Mouse (Mus musculus): ENCODE measurements at regions not wholly inside any gene's neighbourhood (a gene's known extent, or its start where the extent isn't known, plus 50 kb on each side); places are given as distances from the start of the nearest gene placed in this dataset.
A peak's percentile ranks its signal among the peaks of the same experiment; 100 is the strongest.

- no peak for TF ChIP-seq CTCF (IDR thresholded peaks at IDR 0.05; ENCODE audit: extremely low read depth, insufficient read depth, low read length)
- Histone ChIP-seq H3K4me3 (ENCODE audit: insufficient read depth, low read length) (no peak overlapping the region), H3K4me1 (ENCODE audit: control insufficient read depth, insufficient read depth, low read length) (no peaks in the 10 kb centered on the region), H3K27ac (ENCODE audit: insufficient read depth, low read length) (no peak overlapping the region)
Measured at GRCm38 (mm10) chr11:85966207-85966606, 80.0 kb downstream of the Tbx4 start.

GRCm38 (mm10) chr11:85970287-85970686, 84.1 kb downstream of the Tbx4 start:
- no peak overlapping the region for H3K27ac ChIP-seq (ENCODE audit: insufficient read depth, low read length)
- H3K4me1 ChIP-seq (ENCODE audit: control insufficient read depth, insufficient read depth, low read length), result no peaks in the 10 kb centered on the region
- H3K4me3 ChIP-seq (ENCODE audit: insufficient read depth, low read length), result no peak overlapping the region
- TF ChIP-seq CTCF (IDR thresholded peaks at IDR 0.05; ENCODE audit: extremely low read depth, insufficient read depth, low read length), result no peak
- no peak for TF ChIP-seq POLR2A (IDR thresholded peaks at IDR 0.05; ENCODE audit: extremely low read depth, insufficient read depth, low read length)

- H3K4me1 ChIP-seq (ENCODE audit: control insufficient read depth, insufficient read depth, low read length), result no peaks in the 10 kb centered on the region
- TF ChIP-seq POLR2A (IDR thresholded peaks at IDR 0.05; ENCODE audit: extremely low read depth, insufficient read depth, low read length) (no peak), CTCF (IDR thresholded peaks at IDR 0.05; ENCODE audit: extremely low read depth, insufficient read depth, low read length) (peak; percentile 84)
- H3K27ac ChIP-seq (ENCODE audit: insufficient read depth, low read length), result no peak overlapping the region
- no peak overlapping the region; the same call in 1 of the 2 replicates for H3K4me3 ChIP-seq (ENCODE audit: insufficient read depth, low read length)
Measured at GRCm38 (mm10) chr11:85972385-85972784, 86.2 kb downstream of the Tbx4 start.

GRCm38 (mm10) chr11:85973736-85974135, 87.5 kb downstream of the Tbx4 start:
- no peaks in the 10 kb centered on the region for H3K4me1 ChIP-seq (ENCODE audit: control insufficient read depth, insufficient read depth, low read length)
- H3K27ac ChIP-seq (ENCODE audit: insufficient read depth, low read length), result no peak overlapping the region
- H3K4me3 ChIP-seq (ENCODE audit: insufficient read depth, low read length), result no peak overlapping the region
- TF ChIP-seq CTCF (IDR thresholded peaks at IDR 0.05; ENCODE audit: extremely low read depth, insufficient read depth, low read length), result no peak

- Histone ChIP-seq H3K4me3 (ENCODE audit: insufficient read depth, low read length) (no peak overlapping the region), H3K4me1 (ENCODE audit: control insufficient read depth, insufficient read depth, low read length) (no peaks in the 10 kb centered on the region), H3K27ac (ENCODE audit: insufficient read depth, low read length) (no peak overlapping the region)
- TF ChIP-seq CTCF (IDR thresholded peaks at IDR 0.05; ENCODE audit: extremely low read depth, insufficient read depth, low read length) (no peak), POLR2A (IDR thresholded peaks at IDR 0.05; ENCODE audit: extremely low read depth, insufficient read depth, low read length) (no peak)
Measured at GRCm38 (mm10) chr11:85976693-85977434, 90.6 kb downstream of the Tbx4 start.

- TF ChIP-seq CTCF (IDR thresholded peaks at IDR 0.05; ENCODE audit: extremely low read depth, insufficient read depth, low read length), result no peak
- TF ChIP-seq POLR2A (IDR thresholded peaks at IDR 0.05; ENCODE audit: extremely low read depth, insufficient read depth, low read length), result no peak
- H3K4me3 ChIP-seq (ENCODE audit: insufficient read depth, low read length), result no peak overlapping the region
- H3K4me1 ChIP-seq (ENCODE audit: control insufficient read depth, insufficient read depth, low read length), result no peaks in the 10 kb centered on the region
- H3K27ac ChIP-seq (ENCODE audit: insufficient read depth, low read length), result no peak overlapping the region
Measured at GRCm38 (mm10) chr11:85980388-85980787, 94.2 kb downstream of the Tbx4 start.

GRCm38 (mm10) chr11:85981561-85981960, 95.3 kb downstream of the Tbx4 start:
- H3K4me1 ChIP-seq (ENCODE audit: control insufficient read depth, insufficient read depth, low read length), result no peaks in the 10 kb centered on the region
- H3K27ac ChIP-seq (ENCODE audit: insufficient read depth, low read length), result no peak overlapping the region
- TF ChIP-seq CTCF (IDR thresholded peaks at IDR 0.05; ENCODE audit: extremely low read depth, insufficient read depth, low read length) (no peak), POLR2A (IDR thresholded peaks at IDR 0.05; ENCODE audit: extremely low read depth, insufficient read depth, low read length) (no peak)

GRCm38 (mm10) chr11:85986338-85986737, 100.1 kb downstream of the Tbx4 start:
- TF ChIP-seq POLR2A (IDR thresholded peaks at IDR 0.05; ENCODE audit: extremely low read depth, insufficient read depth, low read length) (no peak), CTCF (IDR thresholded peaks at IDR 0.05; ENCODE audit: extremely low read depth, insufficient read depth, low read length) (no peak)

More at GRCm38 (mm10) chr11:85981561-85981960, 95.3 kb downstream of the Tbx4 start:
- H3K4me3 ChIP-seq (ENCODE audit: insufficient read depth, low read length), result no peak overlapping the region

GRCm38 (mm10) chr11:85987181-85987580, 101.0 kb downstream of the Tbx4 start:
- TF ChIP-seq POLR2A (IDR thresholded peaks at IDR 0.05; ENCODE audit: extremely low read depth, insufficient read depth, low read length), result no peak
- no peak for TF ChIP-seq CTCF (IDR thresholded peaks at IDR 0.05; ENCODE audit: extremely low read depth, insufficient read depth, low read length)
- H3K4me1 ChIP-seq (ENCODE audit: control insufficient read depth, insufficient read depth, low read length), result no peaks in the 10 kb centered on the region
- no peak overlapping the region for H3K4me3 ChIP-seq (ENCODE audit: insufficient read depth, low read length)
- no peak overlapping the region for H3K27ac ChIP-seq (ENCODE audit: insufficient read depth, low read length)

More at GRCm38 (mm10) chr11:85986338-85986737, 100.1 kb downstream of the Tbx4 start:
- H3K4me3 ChIP-seq (ENCODE audit: insufficient read depth, low read length), result no peak overlapping the region
- H3K27ac ChIP-seq (ENCODE audit: insufficient read depth, low read length), result no peak overlapping the region
- no peaks in the 10 kb centered on the region for H3K4me1 ChIP-seq (ENCODE audit: control insufficient read depth, insufficient read depth, low read length)

- Histone ChIP-seq H3K27ac (ENCODE audit: insufficient read depth, low read length) (no peak overlapping the region), H3K4me1 (ENCODE audit: control insufficient read depth, insufficient read depth, low read length) (no peaks in the 10 kb centered on the region), H3K4me3 (ENCODE audit: insufficient read depth, low read length) (no peak overlapping the region)
- no peak for TF ChIP-seq CTCF (IDR thresholded peaks at IDR 0.05; ENCODE audit: extremely low read depth, insufficient read depth, low read length)
Measured at GRCm38 (mm10) chr11:85989536-85989935, 103.3 kb downstream of the Tbx4 start.
